Mouse (Mus musculus): ENCODE results near the gene Lingo3.

DNA sequence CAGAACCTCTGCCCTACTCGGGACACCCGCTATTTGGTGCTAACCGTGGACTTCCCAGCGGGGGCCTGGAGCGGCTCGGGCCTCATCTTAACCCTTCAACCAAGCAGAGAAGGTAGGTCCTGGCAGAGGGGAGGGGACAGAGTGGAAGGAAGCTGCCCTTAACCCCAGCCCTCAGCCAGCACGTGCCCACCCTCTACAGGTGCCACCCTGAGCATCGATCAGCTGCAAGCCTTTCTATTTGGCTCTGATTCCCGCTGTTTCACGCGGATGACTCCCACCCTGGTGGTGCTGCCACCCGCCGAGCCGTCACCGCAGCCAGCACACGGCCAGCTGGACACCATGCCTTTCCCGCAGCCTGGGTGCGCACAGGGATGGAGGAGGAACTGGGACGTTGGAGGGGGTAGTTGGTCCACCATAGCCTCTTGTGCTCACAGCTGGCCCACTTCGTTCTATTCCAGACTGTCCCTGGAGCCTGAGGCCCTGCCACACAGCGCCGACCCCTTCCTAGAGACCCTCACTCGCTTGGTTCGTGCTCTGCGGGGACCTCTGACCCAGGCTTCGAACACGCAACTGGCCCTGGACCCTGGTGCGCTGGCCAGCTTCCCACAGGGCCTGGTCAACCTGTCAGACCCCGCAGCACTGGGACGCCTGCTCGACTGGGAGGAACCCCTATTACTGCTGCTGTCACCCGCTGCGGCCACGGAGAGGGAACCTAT lies 37.3 kb downstream of the Lingo3 start:
- TF ChIP-seq POLR2A (IDR thresholded peaks at IDR 0.05; ENCODE audit: borderline replicate concordance, low read depth, low read length): no peak
- TF ChIP-seq CTCF (IDR thresholded peaks at IDR 0.05; ENCODE audit: low read depth, low read length): no peak
